Mouse (Mus musculus): ENCODE data around the gene Ppp1r9b. TPM values are rescaled to one million over a fixed set of nuclear protein-coding genes. Genes with fewer than 3 reads are reported as not detected.

Gene Ppp1r9b
- total and polyA plus RNA-seq, 3 experiments = 22.3 to 52.0 (median 49.3) TPM

- H3K27me3 ChIP-seq (ENCODE audit: control insufficient read depth, insufficient read depth, low read length) = no peaks in the 10 kb centered on the region
- no peak overlapping the region for H3K4me3 ChIP-seq
- 84% methylated on average over 6 of the region's 6 CpGs for WGBS
- H3K9ac ChIP-seq (ENCODE audit: low read depth, low read length) = no peak overlapping the region
- no peak for TF ChIP-seq CTCF (IDR thresholded peaks at IDR 0.05)
- no peak for TF ChIP-seq POLR2A (IDR thresholded peaks at IDR 0.05; ENCODE audit: insufficient read depth, low read depth, low read length)
- TF ChIP-seq EP300 (IDR thresholded peaks at IDR 0.05; ENCODE audit: insufficient read depth, low read depth, low read length) = no peak
- no peaks in the 10 kb centered on the region for H3K79me2 ChIP-seq (replicated peaks; ENCODE audit: control insufficient read depth, insufficient read depth, low read length)
- no peaks in the 10 kb centered on the region for H3K36me3 ChIP-seq (ENCODE audit: control insufficient read depth, insufficient read depth, low read length)
- intact Hi-C loops (cut with DNase I) = no loop called here
- no peak for DNase-seq
- no peaks in the 10 kb centered on the region for H3K4me1 ChIP-seq (ENCODE audit: control insufficient read depth, insufficient read depth, low read length)
- H3K27ac ChIP-seq = no peak overlapping the region
These were observed 36.0 kb downstream of the Ppp1r9b start for GRCm38 (mm10) chr11:95026849-95027248.

- Histone ChIP-seq H3K27me3 (ENCODE audit: control insufficient read depth, insufficient read depth, low read length) (no peaks in the 10 kb centered on the region), H3K4me1 (ENCODE audit: control insufficient read depth, insufficient read depth, low read length) (no peaks in the 10 kb centered on the region), H3K9ac (ENCODE audit: low read depth, low read length) (no peak overlapping the region), H3K36me3 (ENCODE audit: control insufficient read depth, insufficient read depth, low read length) (no peaks in the 10 kb centered on the region), H3K27ac (no peak overlapping the region), H3K79me2 (replicated peaks; ENCODE audit: control insufficient read depth, insufficient read depth, low read length) (no peaks in the 10 kb centered on the region), H3K4me3 (no peak overlapping the region)
- no peak for TF ChIP-seq EP300 (IDR thresholded peaks at IDR 0.05; ENCODE audit: insufficient read depth, low read depth, low read length)
- intact Hi-C loops (cut with DNase I) = no loop called here
- DNase-seq = no peak
- WGBS = 60% methylated on average over 13 of the region's 13 CpGs
These were observed 37.1 kb downstream of the Ppp1r9b start for GRCm38 (mm10) chr11:95027850-95028470.

- no peak overlapping the region for H3K27ac ChIP-seq
- no peaks in the 10 kb centered on the region for H3K27me3 ChIP-seq (ENCODE audit: control insufficient read depth, insufficient read depth, low read length)
- intact Hi-C loops (cut with DNase I) = no loop called here
- no peaks in the 10 kb centered on the region for H3K36me3 ChIP-seq (ENCODE audit: control insufficient read depth, insufficient read depth, low read length)
- H3K79me2 ChIP-seq (replicated peaks; ENCODE audit: control insufficient read depth, insufficient read depth, low read length) = no peaks in the 10 kb centered on the region
- WGBS = 41% methylated on average over 6 of the region's 6 CpGs
- no peak overlapping the region for H3K4me3 ChIP-seq
- DNase-seq = no peak
- H3K4me1 ChIP-seq (ENCODE audit: control insufficient read depth, insufficient read depth, low read length) = no peaks in the 10 kb centered on the region
- TF ChIP-seq EP300 (IDR thresholded peaks at IDR 0.05; ENCODE audit: insufficient read depth, low read depth, low read length) (no peak), POLR2A (IDR thresholded peaks at IDR 0.05; ENCODE audit: insufficient read depth, low read depth, low read length) (no peak)
- no peak overlapping the region for H3K9ac ChIP-seq (ENCODE audit: low read depth, low read length)
These were observed 42.1 kb downstream of the Ppp1r9b start for GRCm38 (mm10) chr11:95032945-95033344.

- WGBS = 51% methylated on average over 14 of the region's 14 CpGs
- H3K27me3 ChIP-seq (ENCODE audit: control insufficient read depth, insufficient read depth, low read length) = no peaks in the 10 kb centered on the region
- TF ChIP-seq POLR2A (IDR thresholded peaks at IDR 0.05; ENCODE audit: insufficient read depth, low read depth, low read length) = no peak
- no peak for TF ChIP-seq EP300 (IDR thresholded peaks at IDR 0.05; ENCODE audit: insufficient read depth, low read depth, low read length)
- no peak for TF ChIP-seq CTCF (IDR thresholded peaks at IDR 0.05)
- H3K4me1 ChIP-seq (ENCODE audit: control insufficient read depth, insufficient read depth, low read length) = no peaks in the 10 kb centered on the region
- no peak for DNase-seq
- H3K9ac ChIP-seq (ENCODE audit: low read depth, low read length) = no peak overlapping the region
- no peak overlapping the region for H3K27ac ChIP-seq
- intact Hi-C loops (cut with DNase I) = loop anchor here (2.0 kb wide), 1 partner anchor 55 kb away; no protein-coding TSS in a partner anchor
- no peaks in the 10 kb centered on the region for H3K36me3 ChIP-seq (ENCODE audit: control insufficient read depth, insufficient read depth, low read length)
- no peaks in the 10 kb centered on the region for H3K79me2 ChIP-seq (replicated peaks; ENCODE audit: control insufficient read depth, insufficient read depth, low read length)
- H3K4me3 ChIP-seq = no peak overlapping the region
These were observed 42.8 kb downstream of the Ppp1r9b start for GRCm38 (mm10) chr11:95033617-95034016.

GRCm38 (mm10) chr11:95034902-95035301 is 44.1 kb downstream of the Ppp1r9b start:
- intact Hi-C loops (cut with DNase I) = loop anchor here (2.0 kb wide), 1 partner anchor 56 kb away; no protein-coding TSS in a partner anchor
- no peaks in the 10 kb centered on the region for H3K36me3 ChIP-seq (ENCODE audit: control insufficient read depth, insufficient read depth, low read length)
- no peak overlapping the region for H3K27ac ChIP-seq
- 65% methylated on average over 10 of the region's 10 CpGs for WGBS
- no peak overlapping the region for H3K4me3 ChIP-seq
- H3K4me1 ChIP-seq (ENCODE audit: control insufficient read depth, insufficient read depth, low read length) = no peaks in the 10 kb centered on the region; the same call in 1 of the 2 replicates
- H3K9ac ChIP-seq (ENCODE audit: low read depth, low read length) = no peak overlapping the region; the same call in 1 of the 2 replicates
- no peaks in the 10 kb centered on the region for H3K27me3 ChIP-seq (ENCODE audit: control insufficient read depth, insufficient read depth, low read length)
- TF ChIP-seq CTCF (IDR thresholded peaks at IDR 0.05) (no peak), POLR2A (IDR thresholded peaks at IDR 0.05; ENCODE audit: insufficient read depth, low read depth, low read length) (no peak), EP300 (IDR thresholded peaks at IDR 0.05; ENCODE audit: insufficient read depth, low read depth, low read length) (no peak)
- peaks cover 1% of the 10 kb centered on the region; the same call in 1 of the 2 replicates for H3K79me2 ChIP-seq (replicated peaks; ENCODE audit: control insufficient read depth, insufficient read depth, low read length)
- no peak for DNase-seq

GRCm38 (mm10) chr11:95036521-95036920 is 45.7 kb downstream of the Ppp1r9b start:
- intact Hi-C loops (cut with DNase I) = no loop called here
- Histone ChIP-seq H3K4me1 (ENCODE audit: control insufficient read depth, insufficient read depth, low read length) (no peaks in the 10 kb centered on the region; the same call in 1 of the 2 replicates), H3K79me2 (replicated peaks; ENCODE audit: control insufficient read depth, insufficient read depth, low read length) (peaks cover 1% of the 10 kb centered on the region; the same call in 1 of the 2 replicates), H3K27me3 (ENCODE audit: control insufficient read depth, insufficient read depth, low read length) (no peaks in the 10 kb centered on the region), H3K36me3 (ENCODE audit: control insufficient read depth, insufficient read depth, low read length) (no peaks in the 10 kb centered on the region), H3K9ac (ENCODE audit: low read depth, low read length) (no peak overlapping the region), H3K27ac (no peak overlapping the region), H3K4me3 (no peak overlapping the region)
- TF ChIP-seq CTCF (IDR thresholded peaks at IDR 0.05) = no peak
- no peak for TF ChIP-seq POLR2A (IDR thresholded peaks at IDR 0.05; ENCODE audit: insufficient read depth, low read depth, low read length)
- no peak for TF ChIP-seq EP300 (IDR thresholded peaks at IDR 0.05; ENCODE audit: insufficient read depth, low read depth, low read length)
- no peak for DNase-seq
- 94% methylated on average over 5 of the region's 5 CpGs for WGBS

Measured in heart, adult 2 months (tissue).